Mouse (Mus musculus) layer of hippocampus, postnatal 36 days (tissue): ENCODE results near the gene Ugt8a. TPM values are rescaled to one million over a fixed set of nuclear protein-coding genes. Genes with fewer than 3 reads are reported as not detected.

Experiments
- DNase-seq, 2 experiments: peaks; one replicate each; pipeline ENCODE4 v3.0.0; 2022
- total RNA-seq, 2 experiments: library from RNA; stranded (reverse); gene quantifications; 2 replicates each; pipeline ENCODE4 v1.2.3; 2021

Ugt8a gene
- total RNA-seq, 2 experiments from 2014 or later, result 53.0 to 53.9 TPM

DNA sequence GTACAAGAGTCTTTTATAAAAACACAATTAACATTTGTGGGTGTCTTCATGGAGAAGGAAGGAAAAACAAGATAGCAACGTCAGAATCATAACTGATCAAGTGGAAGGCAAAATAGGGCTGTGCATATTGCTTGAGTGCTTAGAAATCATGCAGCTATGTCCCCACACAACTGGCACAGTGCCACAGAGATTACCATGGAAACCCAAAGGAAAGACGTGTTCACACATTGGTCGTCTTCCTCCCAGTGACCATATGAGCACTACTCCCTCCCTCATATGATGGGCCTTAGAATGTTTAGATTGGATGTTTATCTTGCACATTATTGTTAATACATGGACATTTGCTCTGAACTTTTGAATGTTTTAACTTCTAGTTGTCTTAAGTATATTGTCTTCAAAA is 76.8 kb downstream of the Ugt8a start:
- DNase-seq, result no peak

DNA sequence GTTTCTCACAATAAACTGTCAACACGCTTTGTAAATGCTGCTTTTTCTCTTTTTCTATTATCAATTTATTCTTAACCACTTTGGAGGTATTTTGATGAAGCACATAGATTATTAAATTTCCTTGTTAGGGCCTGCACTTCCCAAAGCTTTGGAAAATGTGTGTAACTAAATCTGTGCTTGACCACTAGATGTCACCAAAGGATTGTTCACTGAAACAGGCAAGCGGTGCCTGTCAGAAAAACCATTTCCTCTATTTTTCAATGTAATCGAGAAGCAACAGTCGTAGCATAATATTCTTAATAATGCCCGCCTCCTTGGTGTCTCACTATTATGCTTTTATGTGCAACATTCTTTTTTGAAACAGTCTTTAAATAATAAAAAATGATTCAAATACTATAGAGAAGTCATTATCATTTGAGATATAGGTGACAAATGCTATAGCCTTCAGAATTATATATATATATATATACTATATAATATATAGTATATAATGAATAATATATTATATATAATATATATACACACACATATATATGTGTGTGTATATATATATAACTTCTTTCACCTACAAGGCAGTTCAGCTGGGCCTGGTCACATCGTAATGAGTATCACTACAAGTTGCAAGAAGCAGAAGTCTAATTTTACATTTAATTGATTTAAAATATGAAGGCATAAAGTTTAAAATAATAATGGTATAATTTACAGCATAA is 89.1 kb downstream of the Ugt8a start:
- peak in 1 of 2 experiments; percentile 27 for DNase-seq

DNA sequence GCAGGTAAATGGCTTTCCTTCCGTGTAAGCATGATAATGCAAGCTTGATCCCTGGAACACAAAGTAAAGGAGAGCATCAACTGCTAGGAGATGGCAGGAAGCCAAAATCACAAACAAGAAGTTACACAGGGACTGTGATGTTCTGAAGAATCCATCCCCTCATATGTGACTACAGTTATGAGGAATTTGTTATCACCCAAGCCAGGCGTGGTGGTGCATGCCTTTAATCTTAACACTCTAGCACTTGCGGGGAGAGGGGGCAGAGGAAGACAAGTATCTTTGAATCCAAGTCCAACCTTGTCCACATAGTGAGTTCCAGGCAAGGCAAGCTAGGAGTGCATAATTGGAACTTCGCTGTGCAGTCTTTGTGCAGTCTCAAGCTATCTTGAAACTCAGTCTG is 110.4 kb downstream of the Ugt8a start:
- no peak for DNase-seq

DNA sequence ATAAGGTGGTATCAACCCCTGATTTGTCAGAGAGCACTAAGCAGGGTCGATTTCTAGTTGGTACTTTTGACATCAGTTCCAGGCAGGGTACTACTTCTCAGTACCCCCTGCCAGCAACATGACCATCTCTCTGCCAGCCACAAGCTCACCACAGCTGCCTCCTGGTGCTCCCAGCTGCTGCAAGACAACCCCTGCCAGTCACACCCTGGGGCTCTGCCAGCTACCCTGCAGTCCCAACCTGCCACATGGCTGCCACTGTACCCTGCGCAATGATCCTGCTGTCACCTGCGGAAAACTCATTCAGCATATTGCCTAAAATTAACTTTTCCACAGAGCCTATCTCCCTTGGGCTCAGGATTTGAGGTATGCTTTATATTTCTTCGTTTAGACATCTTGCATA is 111.2 kb downstream of the Ugt8a start:
- no peak for DNase-seq

DNA sequence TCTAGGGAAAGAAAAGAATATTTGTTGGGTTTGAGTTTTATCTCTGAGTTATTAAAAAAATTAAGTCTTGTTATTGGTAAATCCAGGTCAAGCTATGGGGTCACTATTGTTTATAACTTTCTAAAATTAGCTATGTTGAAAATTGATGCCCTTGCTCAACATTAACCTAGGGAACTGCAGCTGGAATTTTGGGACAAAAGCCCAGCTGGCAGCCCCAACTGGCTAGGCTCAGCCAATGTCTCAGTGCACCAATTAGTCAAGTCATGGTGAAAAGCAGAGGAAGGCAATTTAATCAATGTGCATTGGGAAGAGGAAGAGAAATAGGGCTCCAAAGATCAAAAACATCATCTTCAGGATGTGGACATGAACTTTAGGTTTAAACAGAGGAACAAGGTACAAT is 118.7 kb downstream of the Ugt8a start:
- DNase-seq, result no peak
